Mouse (Mus musculus) lung, embryonic 14.5 days (tissue): ENCODE measurements around the gene Mamdc4. TPM values are rescaled to one million over a fixed set of nuclear protein-coding genes. Genes with fewer than 3 reads are reported as not detected.
A peak's percentile ranks its signal among the peaks of the same experiment; 100 is the strongest.

Experiments
- ATAC-seq: fragments of 200-750 bp; cut with Nextera tagmentation; 2 replicates; pipeline ENCODE4 v1.8.0; 2017; ENCODE audit warnings: mild to moderate bottlenecking, moderate TSS enrichment, moderate library complexity; ENCODE audit not compliant: insufficient read depth
- DNase-seq: peaks from one replicate; pipeline ENCODE4 v3.0.0-alpha.2; 2015
- H3K27ac ChIP-seq: fragments of 300-500 bp; sonication (generic); 2 replicates; pipeline ENCODE4 v1.5.1; 2014; ENCODE audit warnings: low read depth, mild to moderate bottlenecking, moderate library complexity
- H3K27me3 ChIP-seq: fragments of 300-500 bp; sonication (generic); 2 replicates; pipeline ENCODE4 v1.6.1; 2014; ENCODE audit warnings: low read length, control low read depth; ENCODE audit not compliant: insufficient read depth
- H3K36me3 ChIP-seq: fragments of 300-500 bp; sonication (generic); 2 replicates; pipeline ENCODE4 v1.6.1; 2014; ENCODE audit warnings: control low read depth; ENCODE audit not compliant: insufficient read depth
- H3K4me1 ChIP-seq: fragments of 300-500 bp; sonication (generic); 2 replicates; pipeline ENCODE4 v1.6.1; 2014; ENCODE audit warnings: antibody characterized with exemption, control low read depth; ENCODE audit not compliant: insufficient read depth
- H3K4me2 ChIP-seq: fragments of 300-500 bp; sonication (generic); 2 replicates; pipeline ENCODE4 v1.6.1; 2014; ENCODE audit warnings: mild to moderate bottlenecking
- H3K4me3 ChIP-seq: fragments of 300-500 bp; sonication (generic); 2 replicates; pipeline ENCODE4 v1.5.1; 2014; ENCODE audit warnings: low read depth, low read length
- H3K9ac ChIP-seq: fragments of 300-500 bp; sonication (generic); 2 replicates; pipeline ENCODE4 v1.6.1; 2014
- H3K9me3 ChIP-seq: fragments of 300-500 bp; sonication (generic); 2 replicates; pipeline ENCODE4 v1.6.1; 2016; ENCODE audit warnings: low read depth, low read length, control low read depth
- CTCF ChIP-seq: IDR thresholded peaks from 2 replicates; pipeline ENCODE4 v1.5.1; 2016; ENCODE audit warnings: antibody characterized with exemption, low read depth
- WGBS: fragments of 180-500 bp; shearing (Covaris S2); extraction: QIAGEN DNeasy Blood & Tissue Kit; methylation state at CpG from one replicate; pipeline ENCODE4 v1.1.7; 2014; 5-methylcytosine and 5-hydroxymethylcytosine counted together
- polyA plus RNA-seq: library from polyadenylated mRNA; unstranded; fragments of >200 nt; fragmentation: Nextera tagmentation; extraction: Ambion mirVana; gene quantifications from 2 replicates; pipeline ENCODE4 v1.2.1, GENCODE M21; 2014

Gene Mamdc4
- polyA plus RNA-seq, 1 experiment from 2014 or later = 2.2 TPM

DNA sequence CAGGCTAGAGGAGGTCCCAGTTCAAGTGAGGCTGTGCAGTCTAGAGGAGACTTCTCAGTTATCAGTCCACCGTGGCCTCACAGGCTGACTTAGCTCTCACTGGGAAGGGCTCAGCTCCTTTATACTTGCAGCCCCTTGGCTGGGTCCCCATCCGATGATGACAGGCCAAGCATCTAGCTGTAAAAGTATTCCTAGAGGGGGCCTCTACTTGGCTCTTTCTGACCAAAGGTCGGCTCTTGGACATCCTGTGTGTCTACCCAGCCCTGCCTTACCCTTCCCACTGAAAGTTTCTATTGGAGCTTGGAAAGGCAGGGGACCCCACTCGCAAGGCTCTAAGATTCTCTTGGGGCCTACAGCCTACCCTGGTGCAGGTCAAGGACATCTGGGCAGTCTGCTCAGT, 3.4 kb downstream of the Mamdc4 start:
- no peak overlapping the region for H3K9ac ChIP-seq
- peaks cover 14% of the 10 kb centered on the region for H3K4me1 ChIP-seq
- H3K27me3 ChIP-seq = peaks cover 6% of the 10 kb centered on the region
- no peak for TF ChIP-seq CTCF
- H3K36me3 ChIP-seq = peaks cover 63% of the 10 kb centered on the region
- no peak overlapping the region for H3K27ac ChIP-seq
- no peak overlapping the region for H3K4me3 ChIP-seq
- DNase-seq = no peak
- 83% methylated on average over 4 of the region's 4 CpGs for WGBS
- ATAC-seq = no peak
- H3K9me3 ChIP-seq = no peaks in the 10 kb centered on the region
- H3K4me2 ChIP-seq = no peak overlapping the region

- H3K9ac ChIP-seq = no peak overlapping the region
- ATAC-seq = no peak
- H3K4me3 ChIP-seq = no peak overlapping the region
- peaks cover 82% of the 10 kb centered on the region for H3K36me3 ChIP-seq
- DNase-seq = no peak
- no peak overlapping the region for H3K4me2 ChIP-seq
- peaks cover 6% of the 10 kb centered on the region; the same call in 1 of the 2 replicates for H3K4me1 ChIP-seq
- no peaks in the 10 kb centered on the region for H3K27me3 ChIP-seq
- H3K27ac ChIP-seq = no peak overlapping the region
- no peak for TF ChIP-seq CTCF
- H3K9me3 ChIP-seq = no peaks in the 10 kb centered on the region
- WGBS = 93% methylated on average over 3 of the region's 3 CpGs
Observed at GRCm38 (mm10) chr2:25569323-25569722, 5.3 kb downstream of the Mamdc4 start.

DNA sequence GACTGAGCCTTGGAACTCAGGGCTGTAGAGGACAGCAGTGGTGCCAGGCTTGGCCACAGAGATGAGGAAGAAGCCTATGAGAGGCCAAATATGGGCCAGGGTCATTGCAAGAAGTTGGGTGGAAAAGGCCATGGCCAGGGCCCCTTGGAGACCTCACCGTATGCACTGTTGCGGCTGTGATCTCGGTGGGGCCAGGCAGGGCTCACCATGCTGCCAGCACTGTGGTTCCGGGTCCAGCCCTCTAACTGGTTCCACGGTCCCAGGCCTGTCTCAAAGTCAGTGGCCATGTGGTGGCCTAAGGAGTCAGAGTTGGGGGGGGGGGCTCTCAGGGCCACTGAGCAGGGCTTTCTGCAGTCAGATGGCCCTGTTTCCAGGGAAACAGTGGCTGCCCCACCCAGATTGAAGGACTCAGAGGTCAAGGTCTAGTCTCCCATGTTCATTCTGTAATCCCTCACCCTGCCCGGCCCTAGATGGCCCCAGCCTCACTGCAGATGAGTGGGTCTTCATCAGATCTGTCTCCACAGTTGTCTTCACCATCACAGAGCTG, 6.1 kb downstream of the Mamdc4 start:
- Histone ChIP-seq H3K4me3 (no peak overlapping the region), H3K4me1 (no peaks in the 10 kb centered on the region), H3K9ac (no peak overlapping the region), H3K4me2 (no peak overlapping the region), H3K36me3 (peaks cover 89% of the 10 kb centered on the region), H3K9me3 (no peaks in the 10 kb centered on the region), H3K27ac (no peak overlapping the region), H3K27me3 (no peaks in the 10 kb centered on the region)
- no peak for TF ChIP-seq CTCF
- DNase-seq (no peak), ATAC-seq (no peak)
- WGBS = 90% methylated on average over 6 of the region's 6 CpGs

GRCm38 (mm10) chr2:25566558-25566957, 8.1 kb downstream of the Mamdc4 start:
- H3K4me2 ChIP-seq = no peak overlapping the region
- H3K27ac ChIP-seq = no peak overlapping the region
- no peak overlapping the region for H3K9ac ChIP-seq
- H3K4me1 ChIP-seq = no peaks in the 10 kb centered on the region
- H3K27me3 ChIP-seq = no peaks in the 10 kb centered on the region
- no peak for ATAC-seq
- no peaks in the 10 kb centered on the region for H3K9me3 ChIP-seq
- H3K4me3 ChIP-seq = no peak overlapping the region
- no peak for DNase-seq
- 81% methylated on average over 6 of the region's 6 CpGs for WGBS
- TF ChIP-seq CTCF = peak; percentile 55
- peaks cover 94% of the 10 kb centered on the region for H3K36me3 ChIP-seq

DNA sequence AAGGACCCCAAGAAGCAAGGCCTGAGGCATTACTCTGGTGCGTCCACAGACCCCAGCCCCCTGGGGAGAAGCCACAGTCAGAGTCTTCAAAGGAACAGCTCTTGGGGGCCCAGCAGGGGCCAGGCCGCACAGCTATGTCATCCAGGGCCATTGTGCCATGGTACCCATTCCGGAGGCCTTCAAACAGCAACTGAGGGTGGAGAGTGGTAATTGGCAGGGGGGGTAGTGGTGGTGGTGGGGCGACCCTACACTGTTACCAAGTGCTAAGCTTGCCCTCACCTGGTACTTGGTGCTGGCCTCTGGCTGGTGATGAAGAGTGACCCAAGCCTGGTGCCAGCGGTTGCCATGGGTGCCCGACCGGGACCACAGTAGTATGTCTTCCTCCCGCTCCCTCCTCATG, 8.9 kb downstream of the Mamdc4 start:
- ATAC-seq = no peak
- WGBS = 89% methylated on average over 8 of the region's 8 CpGs
- H3K36me3 ChIP-seq = peaks cover 96% of the 10 kb centered on the region

GRCm38 (mm10) chr2:25561946-25562345, 12.7 kb downstream of the Mamdc4 start:
- ATAC-seq (no peak), DNase-seq (no peak)
- Histone ChIP-seq H3K9me3 (no peaks in the 10 kb centered on the region), H3K4me1 (peaks cover 11% of the 10 kb centered on the region), H3K27ac (no peak overlapping the region), H3K4me2 (no peak overlapping the region), H3K27me3 (no peaks in the 10 kb centered on the region), H3K4me3 (no peak overlapping the region), H3K9ac (no peak overlapping the region), H3K36me3 (peaks cover 70% of the 10 kb centered on the region)
- TF ChIP-seq CTCF = no peak
- 68% methylated on average over 9 of the region's 9 CpGs for WGBS

More for the DNA sequence above, 8.9 kb downstream of the Mamdc4 start:
- Histone ChIP-seq H3K4me2 (no peak overlapping the region), H3K27me3 (no peaks in the 10 kb centered on the region), H3K4me1 (no peaks in the 10 kb centered on the region), H3K9ac (no peak overlapping the region), H3K9me3 (no peaks in the 10 kb centered on the region), H3K27ac (no peak overlapping the region), H3K4me3 (no peak overlapping the region)
- TF ChIP-seq CTCF = no peak
- DNase-seq = no peak

GRCm38 (mm10) chr2:25560551-25560950, 14.1 kb downstream of the Mamdc4 start:
- H3K9me3 ChIP-seq = no peaks in the 10 kb centered on the region
- WGBS = 81% methylated on average over 8 of the region's 8 CpGs
- H3K4me1 ChIP-seq = peaks cover 11% of the 10 kb centered on the region
- no peaks in the 10 kb centered on the region for H3K27me3 ChIP-seq
- H3K4me2 ChIP-seq = no peak overlapping the region
- H3K36me3 ChIP-seq = peaks cover 58% of the 10 kb centered on the region
- H3K27ac ChIP-seq = no peak overlapping the region
- DNase-seq = no peak
- no peak for ATAC-seq
- H3K9ac ChIP-seq = no peak overlapping the region
- TF ChIP-seq CTCF = no peak
- H3K4me3 ChIP-seq = no peak overlapping the region
